ENCODE assay signal across 13 mouse cellular contexts in the genomic region with DNA sequence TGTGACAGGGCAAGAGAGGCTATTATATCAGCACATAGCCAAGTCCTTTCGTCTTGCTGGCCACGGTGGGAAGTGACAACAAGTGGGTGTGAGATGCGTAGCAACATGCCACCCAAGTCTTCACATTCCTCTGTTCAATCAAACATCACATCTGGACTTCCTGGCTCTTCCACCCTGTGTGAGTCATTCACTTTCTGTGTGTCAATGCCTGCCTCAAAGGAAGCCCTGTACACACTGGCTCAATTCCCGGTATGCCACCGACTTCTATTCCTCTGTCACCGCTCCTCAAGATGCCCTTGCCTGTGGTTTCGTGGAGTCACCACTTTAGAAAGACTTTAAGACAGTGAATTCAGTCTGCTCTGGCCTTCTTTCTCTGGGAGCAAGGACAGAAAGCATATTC.
DNase-seq lines count a peak whose midpoint lies in the region; ATAC-seq and TF ChIP-seq lines count a peak whose summit lies in the region.
"Had no signal": no experiment of that assay in that cellular context is flagged by ENCODE, and none has a peak within 500 bp of the region (broad histone marks: within the 10 kb centered on the region; RNA-seq: fewer than 3 reads in every experiment).

No protein-coding gene starts in this region.

- TF ChIP-seq CTCF in Patski (IDR thresholded peaks at IDR 0.05), result no peak

- POLR2A ChIA-PET in Patski (lab: Charles Lee), result no interaction called here

- CTCF ChIA-PET in Patski (lab: Charles Lee), result interaction anchor here (1.0 to 1.1 kb wide), 2 partner anchors 9 to 48 kb away, joined by 3 read pairs; no protein-coding TSS in a partner anchor

- ATAC-seq in Patski, result peak; percentile 93

- no peaks in the 10 kb centered on the region for H3K27me3 ChIP-seq in Patski
- H3K27me3 ChIP-seq: CH12.LX; forebrain, embryonic 12.5 days; hindbrain, embryonic 12.5 days; lung, embryonic 15.5 days had no signal

- peak; percentile 8 for DNase-seq in heart, postnatal 4 days
- no peak for DNase-seq in heart, adult 8-10 months (ENCODE audit: low spot score)
- DNase-seq in right cerebral cortex, adult 18-20 months, result peak; percentile 45
- no peak for DNase-seq in right cerebral cortex, postnatal 36 days (ENCODE audit: low spot score in 2 of 2)
- DNase-seq in Patski (ENCODE audit: low read depth, low spot score), result no peak
- peak; percentile 6 for DNase-seq in lung, postnatal 36 days
- DNase-seq in urinary bladder, postnatal 10 days (ENCODE audit: low spot score), result no peak
- DNase-seq: cerebellum, adult 11-12 months; kidney, adult 18-20 months had no signal

- in situ Hi-C loops in Patski (cut with MboI; ENCODE audit: low pct_unique_long_range_greater_than_20kb), result loop anchor here (25.0 kb wide), 1 partner anchor 511 kb away; no protein-coding TSS in a partner anchor

Comparison
In these comparisons a context has a peak if more than half of its experiments do, and no peak if none do; other contexts are left out.
1. DNase-seq: peak in heart, postnatal 4 days (single experiment), right cerebral cortex, adult 18-20 months (single experiment) and lung, postnatal 36 days (single experiment); none in heart, adult 8-10 months (single experiment), right cerebral cortex, postnatal 36 days (0 of 2), Patski (single experiment) and urinary bladder, postnatal 10 days (single experiment).